17 mouse cellular contexts compared by ENCODE assay signal in the genomic region with DNA sequence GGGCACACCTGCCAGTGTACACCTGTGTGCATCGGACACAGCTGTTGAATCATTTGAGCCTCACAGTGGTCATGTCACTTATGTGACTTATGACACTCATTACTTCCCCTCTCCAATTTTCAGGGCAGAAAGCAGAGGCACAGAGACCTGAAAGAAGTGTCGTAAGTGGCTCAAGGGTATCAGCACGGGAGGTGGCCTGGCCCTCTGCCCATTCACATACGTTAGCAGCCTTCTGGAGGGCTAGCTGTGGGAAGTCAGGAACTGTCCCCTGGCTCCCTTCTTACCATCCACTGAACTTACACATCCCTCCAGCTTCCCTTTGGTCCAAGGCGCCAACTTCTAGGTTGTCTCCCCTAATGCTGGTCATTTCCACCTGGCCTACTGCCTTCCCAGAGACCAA.
"Had no signal": no experiment of that assay in that cellular context is flagged by ENCODE, and none has a peak within 500 bp of the region (broad histone marks: within the 10 kb centered on the region; RNA-seq: fewer than 3 reads in every experiment).

No protein-coding gene starts in this region.

- H3K4me3 ChIP-seq: midbrain, embryonic 10.5 days; midbrain, embryonic 12.5 days; myocyte; neural tube, embryonic 13.5 days; neural tube, embryonic 15.5 days had no signal

- DNase-seq: lung, embryonic 14.5 days; lung, postnatal 10 days; lung, postnatal 4 days; midbrain, embryonic 14.5 days; retina, postnatal 1 day; right cerebral cortex, adult 18-20 months; right cerebral cortex, postnatal 25 days; right cerebral cortex, postnatal 4 days; spleen, adult 18-20 months; thymus, adult 18-20 months; thymus, postnatal 14 days; thymus, postnatal 36 days had no signal

- H3K27ac ChIP-seq: midbrain, embryonic 10.5 days; midbrain, embryonic 12.5 days; neural tube, embryonic 13.5 days; neural tube, embryonic 15.5 days had no signal
